Mouse (Mus musculus) C2C12 (cell line): ENCODE data around the gene Zc3h7b.

Experiments
- CEBPB ChIP-seq: IDR thresholded peaks from one replicate; pipeline ENCODE4 v1.6.1; 2011; ENCODE audit warnings: low read depth, mild to moderate bottlenecking, control low read depth, moderate library complexity
- CTCF ChIP-seq: IDR thresholded peaks from one replicate; pipeline ENCODE4 v1.5.1; 2011; ENCODE audit not compliant: control insufficient read depth, insufficient read depth, insufficient read length
- MAX ChIP-seq: IDR thresholded peaks from one replicate; pipeline ENCODE4 v1.6.1; 2011; ENCODE audit warnings: mild to moderate bottlenecking, control low read depth

GRCm38 (mm10) chr15:81713742-81714141 is 31.1 kb upstream of the Zc3h7b start:
- TF ChIP-seq CTCF (no peak), MAX (no peak), CEBPB (no peak)
